Mouse (Mus musculus): ENCODE measurements around the gene Dbndd1. TPM values are rescaled to one million over a fixed set of nuclear protein-coding genes. Genes with fewer than 3 reads are reported as not detected.
A peak's percentile ranks its signal among the peaks of the same experiment; 100 is the strongest.
"Not testable (repeated sequence)": the region's sequence is repeated elsewhere in the genome, so short reads cannot be mapped to it uniquely, and the experiment has no call there.

Gene Dbndd1
- polyA plus RNA-seq, 1 experiment from 2014 or later = 40.7 TPM

GRCm38 (mm10) chr8:123478456-123479218, 36.6 kb downstream of the Dbndd1 start:
- H3K36me3 ChIP-seq (ENCODE audit: control insufficient read depth, insufficient read depth, low read length) = 0 out of 2 replicates have a peak, but pooled peaks cover 2% of the 10 kb centered on the region
- DNase-seq (ENCODE audit: low spot score) (no peak), ATAC-seq (ENCODE audit: low FRiP score) (no peak)
- no peak overlapping the region for H3K27ac ChIP-seq (ENCODE audit: low read depth, low read length)
- WGBS = 39% methylated on average over 16 of the region's 16 CpGs
- peak overlapping the region; percentile 84 for H3K4me3 ChIP-seq (ENCODE audit: low read depth, low read length)
- H3K9me3 ChIP-seq (ENCODE audit: control insufficient read depth, low read length) = no peaks in the 10 kb centered on the region
- H3K4me1 ChIP-seq (replicated peaks; ENCODE audit: control insufficient read depth, insufficient read depth, low read length) = no peaks in the 10 kb centered on the region; the same call in 1 of the 2 replicates
- peak overlapping the region; percentile 60 for H3K4me2 ChIP-seq (replicated peaks; ENCODE audit: low read depth, low read length)
- H3K27me3 ChIP-seq (ENCODE audit: control insufficient read depth, insufficient read depth, low read length) = no peaks in the 10 kb centered on the region
- peak overlapping the region; percentile 84 for H3K9ac ChIP-seq (ENCODE audit: low read depth, low read length)

- WGBS = under 1% methylated on average over 55 of the region's 58 CpGs
- ATAC-seq (ENCODE audit: low FRiP score) = peak; percentile 90
- no peaks in the 10 kb centered on the region for H3K27me3 ChIP-seq (ENCODE audit: control insufficient read depth, insufficient read depth, low read length)
Observed at GRCm38 (mm10) chr8:123477737-123478258, 37.5 kb downstream of the Dbndd1 start, which contains the start of gene Afg3l1. TSS of gene Afg3l1 (plus strand) at chr8:123477903.

GRCm38 (mm10) chr8:123476911-123477736, 38.1 kb downstream of the Dbndd1 start:
- WGBS = 7% methylated on average over 34 of the region's 34 CpGs
- H3K36me3 ChIP-seq (ENCODE audit: control insufficient read depth, insufficient read depth, low read length) = 0 out of 2 replicates have a peak, but pooled peaks cover 2% of the 10 kb centered on the region
- H3K27me3 ChIP-seq (ENCODE audit: control insufficient read depth, insufficient read depth, low read length) = no peaks in the 10 kb centered on the region
- H3K27ac ChIP-seq (ENCODE audit: low read depth, low read length) = peak overlapping the region; percentile 93; the same call in 1 of the 2 replicates
- peak overlapping the region; percentile 84 for H3K9ac ChIP-seq (ENCODE audit: low read depth, low read length)
- peak overlapping the region; percentile 84 for H3K4me3 ChIP-seq (ENCODE audit: low read depth, low read length)
- peak overlapping the region; percentile 60 for H3K4me2 ChIP-seq (replicated peaks; ENCODE audit: low read depth, low read length)
- H3K4me1 ChIP-seq (replicated peaks; ENCODE audit: control insufficient read depth, insufficient read depth, low read length) = no peaks in the 10 kb centered on the region; the same call in 1 of the 2 replicates
- peak; percentile 55 for DNase-seq (ENCODE audit: low spot score)
- H3K9me3 ChIP-seq (ENCODE audit: control insufficient read depth, low read length) = no peaks in the 10 kb centered on the region
- peak; percentile 62 for ATAC-seq (ENCODE audit: low FRiP score)

More at GRCm38 (mm10) chr8:123477737-123478258, 37.5 kb downstream of the Dbndd1 start, which contains the start of gene Afg3l1:
- Histone ChIP-seq H3K36me3 (ENCODE audit: control insufficient read depth, insufficient read depth, low read length) (0 out of 2 replicates have a peak, but pooled peaks cover 2% of the 10 kb centered on the region), H3K4me1 (replicated peaks; ENCODE audit: control insufficient read depth, insufficient read depth, low read length) (no peaks in the 10 kb centered on the region; the same call in 1 of the 2 replicates), H3K4me3 (ENCODE audit: low read depth, low read length) (peak within 1 kb of the TSS; percentile 84), H3K4me2 (replicated peaks; ENCODE audit: low read depth, low read length) (peak within 1 kb of the TSS; percentile 60), H3K9me3 (ENCODE audit: control insufficient read depth, low read length) (no peaks in the 10 kb centered on the region), H3K9ac (ENCODE audit: low read depth, low read length) (peak within 1 kb of the TSS; percentile 84), H3K27ac (ENCODE audit: low read depth, low read length) (peak within 1 kb of the TSS; percentile 93)
- peak; percentile 97 for DNase-seq (ENCODE audit: low spot score)

- H3K9me3 ChIP-seq (ENCODE audit: control insufficient read depth, low read length) = not testable (repeated sequence)
Observed at GRCm38 (mm10) chr8:123474549-123474948, 40.7 kb downstream of the Dbndd1 start.

GRCm38 (mm10) chr8:123472991-123473390, 42.3 kb downstream of the Dbndd1 start:
- not testable (repeated sequence) for ATAC-seq (ENCODE audit: low FRiP score); H3K27me3 ChIP-seq (ENCODE audit: control insufficient read depth, insufficient read depth, low read length); H3K36me3 ChIP-seq (ENCODE audit: control insufficient read depth, insufficient read depth, low read length); H3K9me3 ChIP-seq (ENCODE audit: control insufficient read depth, low read length); H3K4me3 ChIP-seq (ENCODE audit: low read depth, low read length); H3K9ac ChIP-seq (ENCODE audit: low read depth, low read length); H3K4me2 ChIP-seq (replicated peaks; ENCODE audit: low read depth, low read length); H3K27ac ChIP-seq (ENCODE audit: low read depth, low read length); H3K4me1 ChIP-seq (replicated peaks; ENCODE audit: control insufficient read depth, insufficient read depth, low read length); DNase-seq (ENCODE audit: low spot score)
- WGBS = 77% methylated on average over 6 of the region's 6 CpGs

More at GRCm38 (mm10) chr8:123474549-123474948, 40.7 kb downstream of the Dbndd1 start:
- not testable (repeated sequence) for DNase-seq (ENCODE audit: low spot score); ATAC-seq (ENCODE audit: low FRiP score); H3K9ac ChIP-seq (ENCODE audit: low read depth, low read length); H3K27ac ChIP-seq (ENCODE audit: low read depth, low read length); H3K4me3 ChIP-seq (ENCODE audit: low read depth, low read length); H3K36me3 ChIP-seq (ENCODE audit: control insufficient read depth, insufficient read depth, low read length); H3K4me1 ChIP-seq (replicated peaks; ENCODE audit: control insufficient read depth, insufficient read depth, low read length); H3K4me2 ChIP-seq (replicated peaks; ENCODE audit: low read depth, low read length); H3K27me3 ChIP-seq (ENCODE audit: control insufficient read depth, insufficient read depth, low read length)
- WGBS = 73% methylated on average over 5 of the region's 5 CpGs

- Histone ChIP-seq H3K4me2 (replicated peaks; ENCODE audit: low read depth, low read length) (no peak overlapping the region), H3K9ac (ENCODE audit: low read depth, low read length) (no peak overlapping the region), H3K27me3 (ENCODE audit: control insufficient read depth, insufficient read depth, low read length) (no peaks in the 10 kb centered on the region), H3K36me3 (ENCODE audit: control insufficient read depth, insufficient read depth, low read length) (no peaks in the 10 kb centered on the region), H3K4me1 (replicated peaks; ENCODE audit: control insufficient read depth, insufficient read depth, low read length) (no peaks in the 10 kb centered on the region), H3K27ac (ENCODE audit: low read depth, low read length) (no peak overlapping the region), H3K9me3 (ENCODE audit: control insufficient read depth, low read length) (no peaks in the 10 kb centered on the region), H3K4me3 (ENCODE audit: low read depth, low read length) (no peak overlapping the region)
- no peak for ATAC-seq (ENCODE audit: low FRiP score)
- no peak for DNase-seq (ENCODE audit: low spot score)
- 70% methylated on average over 3 of the region's 3 CpGs for WGBS
Observed at GRCm38 (mm10) chr8:123467476-123467875, 47.8 kb downstream of the Dbndd1 start.

- H3K9ac ChIP-seq (ENCODE audit: low read depth, low read length) = no peak overlapping the region
- H3K4me3 ChIP-seq (ENCODE audit: low read depth, low read length) = no peak overlapping the region
- no peak for DNase-seq (ENCODE audit: low spot score)
- WGBS = 89% methylated on average over 4 of the region's 4 CpGs
- H3K27me3 ChIP-seq (ENCODE audit: control insufficient read depth, insufficient read depth, low read length) = no peaks in the 10 kb centered on the region
- H3K4me2 ChIP-seq (replicated peaks; ENCODE audit: low read depth, low read length) = no peak overlapping the region
- no peak for ATAC-seq (ENCODE audit: low FRiP score)
- no peaks in the 10 kb centered on the region for H3K9me3 ChIP-seq (ENCODE audit: control insufficient read depth, low read length)
- H3K4me1 ChIP-seq (replicated peaks; ENCODE audit: control insufficient read depth, insufficient read depth, low read length) = no peaks in the 10 kb centered on the region
- no peak overlapping the region for H3K27ac ChIP-seq (ENCODE audit: low read depth, low read length)
- H3K36me3 ChIP-seq (ENCODE audit: control insufficient read depth, insufficient read depth, low read length) = peaks cover 3% of the 10 kb centered on the region; the same call in 1 of the 2 replicates
Observed at GRCm38 (mm10) chr8:123463651-123464050, 51.6 kb downstream of the Dbndd1 start.
